Mouse (Mus musculus) central nervous system, embryonic 11.5 days (tissue): Measurements from ENCODE around the gene Deup1. TPM values are rescaled to one million over a fixed set of nuclear protein-coding genes. Genes with fewer than 3 reads are reported as not detected.

Source experiments
- polyA plus RNA-seq: library from polyadenylated mRNA; depleted of rRNA; stranded (reverse); fragments of >200 nt; gene quantifications from 2 replicates; pipeline ENCODE4 v1.2.3, GENCODE M21; 2012; rRNA removed

The Deup1 gene
- polyA plus RNA-seq: 0.68 and 1.3 TPM in 2 replicates

DNA sequence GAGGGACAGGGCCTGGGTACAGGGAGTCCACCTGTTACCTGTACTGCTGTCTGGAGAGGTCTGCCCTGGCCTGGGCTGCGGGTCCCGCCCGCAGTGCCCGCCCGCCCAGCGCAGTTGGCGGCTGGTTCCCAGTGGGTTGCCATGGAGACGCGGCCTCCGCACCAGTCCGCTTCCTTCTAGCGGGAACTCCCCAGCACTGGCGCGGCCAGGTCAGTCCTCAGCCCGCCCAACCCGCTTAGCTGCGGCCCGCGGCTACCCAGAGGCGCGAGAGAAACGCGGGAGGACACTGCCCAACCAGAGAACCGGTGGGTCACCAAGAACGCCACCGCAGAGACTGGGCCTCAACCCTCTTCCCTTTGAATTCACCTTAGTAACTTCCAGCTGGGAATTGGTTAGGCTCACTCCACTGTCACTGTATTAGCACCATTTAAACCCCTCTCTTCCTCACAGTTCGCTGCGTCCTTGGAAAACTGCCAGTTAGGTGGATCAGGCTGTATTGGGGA, at the start of gene Deup1:
Deup1 (minus strand) TSS at position 149 of the 503 bp plus-strand sequence.

Other genes starting within 250 kb of the Deup1 start
- 13.9 and 14.9 TPM in 2 replicates for gene Smco4, start 134.5 kb downstream of the Deup1 start, polyA plus RNA-seq
- gene Slc36a4, start 81.8 kb upstream of the Deup1 start, polyA plus RNA-seq: 8.9 and 17.2 TPM in 2 replicates
- gene Mtnr1b, start 246.6 kb upstream of the Deup1 start, polyA plus RNA-seq: 0.06 TPM in 1 of 2 replicates, not detected in the other